Mouse (Mus musculus): ENCODE data around the gene Asah2.
A peak's percentile ranks its signal among the peaks of the same experiment; 100 is the strongest.

Asah2 gene

GRCm38 (mm10) chr19:31971998-31972397, 136.0 kb downstream of the Asah2 start:
- DNase-seq (ENCODE audit: low spot score), result peak; percentile 82

GRCm38 (mm10) chr19:31971405-31971804, 136.6 kb downstream of the Asah2 start:
- DNase-seq (ENCODE audit: low spot score), result no peak

- DNase-seq (ENCODE audit: low spot score), result no peak
These were observed 140.0 kb downstream of the Asah2 start for GRCm38 (mm10) chr19:31967933-31968532.

- no peak for DNase-seq (ENCODE audit: low spot score)
These were observed 144.9 kb downstream of the Asah2 start for GRCm38 (mm10) chr19:31963147-31963546.

- DNase-seq (ENCODE audit: low spot score), result no peak
These were observed 147.6 kb downstream of the Asah2 start for GRCm38 (mm10) chr19:31960434-31960833.

GRCm38 (mm10) chr19:31956359-31956758, 151.7 kb downstream of the Asah2 start:
- no peak for DNase-seq (ENCODE audit: low spot score)

GRCm38 (mm10) chr19:31954696-31955095, 153.3 kb downstream of the Asah2 start:
- DNase-seq (ENCODE audit: low spot score), result no peak

- no peak for DNase-seq (ENCODE audit: low spot score)
These were observed 153.7 kb downstream of the Asah2 start for GRCm38 (mm10) chr19:31954267-31954666.

GRCm38 (mm10) chr19:31953799-31954198, 154.2 kb downstream of the Asah2 start:
- DNase-seq (ENCODE audit: low spot score), result no peak

GRCm38 (mm10) chr19:31950793-31951489, 157.1 kb downstream of the Asah2 start:
- no peak for DNase-seq (ENCODE audit: low spot score)

Data from ovary, postnatal 14 days (tissue).